Mouse (Mus musculus): ENCODE results near the gene Nudt9. TPM values are rescaled to one million over a fixed set of nuclear protein-coding genes. Genes with fewer than 3 reads are reported as not detected.
"Not testable (repeated sequence)": the region's sequence is repeated elsewhere in the genome, so short reads cannot be mapped to it uniquely, and the experiment has no call there.

Gene Nudt9
- total RNA-seq (2021): 10 to 100 TPM; 43.9 to 46.7 TPM

- DNase-seq: peak; percentile 98
- intact Hi-C loops (cut with DNase I): no loop called here
These were observed at the start of gene Nudt9 for GRCm38 (mm10) chr5:104046256-104047199. TSS of gene Nudt9 (plus strand) at chr5:104046306.

GRCm38 (mm10) chr5:103998739-103999138 lies 47.4 kb upstream of the Nudt9 start:
- intact Hi-C loops (cut with DNase I): loop anchor here (10.0 kb wide), 1 partner anchor 336 kb away; no protein-coding TSS in a partner anchor
- DNase-seq: no peak

GRCm38 (mm10) chr5:103999738-104000137 lies 46.4 kb upstream of the Nudt9 start:
- intact Hi-C loops (cut with DNase I): loop anchor here (10.0 kb wide), 1 partner anchor 335 kb away; no protein-coding TSS in a partner anchor
- DNase-seq: peak; percentile 82

GRCm38 (mm10) chr5:104002549-104003255 lies 43.4 kb upstream of the Nudt9 start:
- intact Hi-C loops (cut with DNase I): no loop called here
- no peak for DNase-seq

GRCm38 (mm10) chr5:104003256-104003931 lies 42.7 kb upstream of the Nudt9 start:
- DNase-seq: no peak
- intact Hi-C loops (cut with DNase I): no loop called here

GRCm38 (mm10) chr5:104003955-104004354 lies 42.2 kb upstream of the Nudt9 start:
- intact Hi-C loops (cut with DNase I): no loop called here
- DNase-seq: no peak

- intact Hi-C loops (cut with DNase I): no loop called here
- DNase-seq: no peak
These were observed 39.3 kb upstream of the Nudt9 start for GRCm38 (mm10) chr5:104006811-104007210.

GRCm38 (mm10) chr5:104007801-104008200 lies 38.3 kb upstream of the Nudt9 start:
- DNase-seq: no peak
- intact Hi-C loops (cut with DNase I): no loop called here

GRCm38 (mm10) chr5:104009421-104009820 lies 36.7 kb upstream of the Nudt9 start:
- DNase-seq: no peak
- intact Hi-C loops (cut with DNase I): no loop called here

GRCm38 (mm10) chr5:104010261-104010660 lies 35.8 kb upstream of the Nudt9 start:
- no peak for DNase-seq
- intact Hi-C loops (cut with DNase I): no loop called here

- intact Hi-C loops (cut with DNase I): no loop called here
- no peak for DNase-seq
These were observed 34.7 kb upstream of the Nudt9 start for GRCm38 (mm10) chr5:104011419-104011818.

GRCm38 (mm10) chr5:104021597-104022378 lies 24.3 kb upstream of the Nudt9 start, which contains the start of gene Hsd17b11:
TSS of gene Hsd17b11 (minus strand) at chr5:104021919.
- intact Hi-C loops (cut with DNase I): no loop called here
- peak; percentile 67 for DNase-seq

GRCm38 (mm10) chr5:104022558-104022957 lies 23.5 kb upstream of the Nudt9 start:
- intact Hi-C loops (cut with DNase I): no loop called here

GRCm38 (mm10) chr5:104023289-104024020 lies 22.7 kb upstream of the Nudt9 start:
- intact Hi-C loops (cut with DNase I): no loop called here
- no peak for DNase-seq

More at GRCm38 (mm10) chr5:104022558-104022957, 23.5 kb upstream of the Nudt9 start:
- DNase-seq: no peak

- intact Hi-C loops (cut with DNase I); DNase-seq: not testable (repeated sequence)
These were observed 21.9 kb upstream of the Nudt9 start for GRCm38 (mm10) chr5:104024193-104024592.

GRCm38 (mm10) chr5:104024762-104025161 lies 21.3 kb upstream of the Nudt9 start:
- intact Hi-C loops (cut with DNase I): no loop called here
- no peak for DNase-seq

GRCm38 (mm10) chr5:104025245-104025854 lies 20.8 kb upstream of the Nudt9 start:
- DNase-seq: no peak
- intact Hi-C loops (cut with DNase I): no loop called here

- DNase-seq: no peak
- intact Hi-C loops (cut with DNase I): no loop called here
These were observed 13.5 kb upstream of the Nudt9 start for GRCm38 (mm10) chr5:104032434-104033097.
